Mouse (Mus musculus) erythroblast, embryonic 14.5 days (primary cell): ENCODE measurements around the gene Cdc14b.

Experiments used
- GATA1 ChIP-seq: IDR thresholded peaks from 2 replicates; pipeline ENCODE4 v1.6.1; 2012; ENCODE audit warnings: low read length, inconsistent platforms, mixed read lengths
- TAL1 ChIP-seq: IDR thresholded peaks from 3 replicates; pipeline ENCODE4 v1.6.1; 2012; ENCODE audit warnings: low read length, inconsistent platforms, mixed read lengths

DNA sequence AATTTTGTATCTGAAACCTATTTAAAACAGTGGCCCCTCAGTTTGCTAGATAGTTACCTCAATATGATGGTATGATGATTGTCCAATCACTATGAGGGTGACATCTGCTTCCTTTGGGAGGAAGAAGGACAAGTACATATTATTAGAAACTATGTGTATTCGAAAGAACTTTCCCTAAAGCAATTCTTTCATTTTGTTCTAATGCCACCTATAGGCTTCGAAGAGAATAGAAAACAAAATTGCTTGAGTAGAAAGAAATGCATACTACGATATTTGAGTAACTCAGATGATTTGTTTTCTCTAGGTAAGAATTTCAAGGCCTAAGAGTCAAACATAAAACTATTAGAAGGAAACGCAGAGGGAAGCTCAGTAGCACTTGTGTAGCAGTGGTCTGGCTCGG is 33.9 kb upstream of the Cdc14b start:
- no peak for TF ChIP-seq GATA1
- TF ChIP-seq TAL1: no peak
